ENCODE assay signal across 7 mouse cellular contexts in the genomic region with DNA sequence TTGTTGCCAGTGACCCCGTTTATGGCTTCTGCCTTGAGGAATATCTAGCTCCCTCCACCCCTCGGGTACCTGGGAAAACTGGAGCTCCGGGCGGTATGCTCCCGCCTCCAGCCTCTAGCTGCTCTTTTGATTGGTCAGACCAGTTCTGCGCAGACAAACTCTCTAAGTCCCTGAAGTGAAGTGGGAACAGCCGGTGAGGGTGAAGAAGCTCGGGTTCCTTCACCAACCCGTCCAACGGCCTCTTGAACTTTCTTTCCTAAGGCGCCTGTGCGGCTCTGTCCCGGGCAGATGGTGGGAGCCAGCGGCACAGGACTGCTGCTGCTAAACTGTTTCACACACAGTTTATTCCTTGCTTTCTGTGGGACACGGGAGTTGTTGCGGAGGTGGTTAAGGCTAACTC. TPM values are rescaled to one million over a fixed set of nuclear protein-coding genes. Genes with fewer than 3 reads are reported as not detected.
A peak's percentile ranks its signal among the peaks of the same experiment; 100 is the strongest.
DNase-seq lines count a peak whose midpoint lies in the region; ATAC-seq and TF ChIP-seq lines count a peak whose summit lies in the region.

No protein-coding gene starts in this region.

- H3K27me3 ChIP-seq in limb, embryonic 12.5 days = peaks cover 55% of the 10 kb centered on the region
- H3K27me3 ChIP-seq in midbrain, postnatal 0 days (ENCODE audit: insufficient read depth, low read length) = peaks cover 34% of the 10 kb centered on the region

- H3K9me3 ChIP-seq in limb, embryonic 12.5 days = no peaks in the 10 kb centered on the region
- no peaks in the 10 kb centered on the region for H3K9me3 ChIP-seq in midbrain, postnatal 0 days (ENCODE audit: low read length)

- 1% methylated on average over 16 of the region's 16 CpGs for WGBS in limb, embryonic 12.5 days
- 1% methylated on average over 16 of the region's 16 CpGs for WGBS in midbrain, postnatal 0 days

- H3K4me1 ChIP-seq in limb, embryonic 12.5 days (replicated peaks) = peaks cover 29% of the 10 kb centered on the region
- peaks cover 7% of the 10 kb centered on the region; the same call in 1 of the 2 replicates for H3K4me1 ChIP-seq in midbrain, postnatal 0 days (ENCODE audit: insufficient read depth, low read length)

- no peak for TF ChIP-seq CTCF in midbrain, postnatal 0 days (IDR thresholded peaks at IDR 0.05)

- peak; percentile 42 for DNase-seq in NIH3T3 (ENCODE audit: low read depth)
- peak; percentile 74 for DNase-seq in embryo, embryonic 10 days (ENCODE audit: low spot score)
- DNase-seq in heart, postnatal 4 days = peak; percentile 44
- peak; percentile 24 for DNase-seq in midbrain, postnatal 0 days (ENCODE audit: low spot score)
- DNase-seq in cerebellum, postnatal 10 days = no peak
- DNase-seq in cerebellum, adult 9-11 months = no peak

- no peaks in the 10 kb centered on the region for H3K36me3 ChIP-seq in limb, embryonic 12.5 days
- H3K36me3 ChIP-seq in midbrain, postnatal 0 days (ENCODE audit: insufficient read depth, low read length) = no peaks in the 10 kb centered on the region

- H3K4me2 ChIP-seq in limb, embryonic 12.5 days = peak overlapping the region; percentile 63
- peak overlapping the region; percentile 32 for H3K4me2 ChIP-seq in midbrain, postnatal 0 days (ENCODE audit: low read depth, low read length, poor library complexity, severe bottlenecking)

- H3K4me3 ChIP-seq in limb, embryonic 12.5 days (replicated peaks) = peak overlapping the region; percentile 34
- H3K4me3 ChIP-seq in midbrain, postnatal 0 days (ENCODE audit: low read depth, low read length) = peak overlapping the region; percentile 16; the same call in 1 of the 2 replicates

- no peak for ATAC-seq in limb, embryonic 12.5 days (ENCODE audit: insufficient number of reproducible peaks, insufficient read depth, low FRiP score, low TSS enrichment, low read depth)
- ATAC-seq in midbrain, postnatal 0 days (ENCODE audit: low FRiP score) = no peak

- H3K9ac ChIP-seq in limb, embryonic 12.5 days (replicated peaks) = no peak overlapping the region; the same call in 1 of the 2 replicates
- 0 out of 2 replicates have a peak overlapping the region, but pooled peaks have one; percentile 3 for H3K9ac ChIP-seq in midbrain, postnatal 0 days (replicated peaks; ENCODE audit: low read length, poor library complexity, severe bottlenecking)

- no peak overlapping the region for H3K27ac ChIP-seq in limb, embryonic 12.5 days
- H3K27ac ChIP-seq in midbrain, postnatal 0 days (ENCODE audit: low read depth, low read length) = no peak overlapping the region

RNA-seq across cellular contexts. Expression of a gene that starts 3.7 kb away (rescaled TPM):
- total RNA-seq in heart, postnatal 4 days (2021) = under 1 TPM; 0.55 to 0.72 TPM
- polyA plus RNA-seq in limb, embryonic 12.5 days (2016; fragmentation: Nextera tagmentation; extraction: Ambion mirVana) = 0.30 and 0.32 TPM in 2 replicates
- total RNA-seq in midbrain, postnatal 0 days (2014; rRNA removed) = 0.16 and 0.47 TPM in 2 replicates
- 1.4 and 1.6 TPM in 2 replicates for polyA plus RNA-seq in midbrain, postnatal 0 days (2015; fragmentation: Nextera tagmentation; extraction: Ambion mirVana)

RNA-seq across cellular contexts. Expression of a gene that starts 13.5 kb away (rescaled TPM):
- under 1 TPM; 0.26 to 0.68 TPM for total RNA-seq in heart, postnatal 4 days (2021)
- polyA plus RNA-seq in limb, embryonic 12.5 days (2016; fragmentation: Nextera tagmentation; extraction: Ambion mirVana) = 1.2 and 1.3 TPM in 2 replicates
- total RNA-seq in midbrain, postnatal 0 days (2014; rRNA removed) = 0.47 and 4.7 TPM in 2 replicates
- polyA plus RNA-seq in midbrain, postnatal 0 days (2015; fragmentation: Nextera tagmentation; extraction: Ambion mirVana) = 1.6 and 2.3 TPM in 2 replicates

RNA-seq across cellular contexts. Expression of a gene that starts 17.0 kb away (rescaled TPM):
- total RNA-seq in heart, postnatal 4 days (2021) = 100 to 1,000 TPM; 125 to 128 TPM
- 129 and 134 TPM in 2 replicates for polyA plus RNA-seq in limb, embryonic 12.5 days (2016; fragmentation: Nextera tagmentation; extraction: Ambion mirVana)
- 219 and 233 TPM in 2 replicates for total RNA-seq in midbrain, postnatal 0 days (2014; rRNA removed)
- 107 and 124 TPM in 2 replicates for polyA plus RNA-seq in midbrain, postnatal 0 days (2015; fragmentation: Nextera tagmentation; extraction: Ambion mirVana)

RNA-seq across cellular contexts. Expression of a gene that starts 20.1 kb away (rescaled TPM):
- 1 to 10 TPM; 5.6 to 6.0 TPM for total RNA-seq in heart, postnatal 4 days (2021)
- polyA plus RNA-seq in limb, embryonic 12.5 days (2016; fragmentation: Nextera tagmentation; extraction: Ambion mirVana) = 11.1 and 13.2 TPM in 2 replicates
- total RNA-seq in midbrain, postnatal 0 days (2014; rRNA removed) = 23.8 and 39.0 TPM in 2 replicates
- polyA plus RNA-seq in midbrain, postnatal 0 days (2015; fragmentation: Nextera tagmentation; extraction: Ambion mirVana) = 24.8 and 26.1 TPM in 2 replicates

RNA-seq across cellular contexts. Expression of a gene that starts 47.3 kb away (rescaled TPM):
- total RNA-seq in heart, postnatal 4 days (2021) = not detected
- polyA plus RNA-seq in limb, embryonic 12.5 days (2016; fragmentation: Nextera tagmentation; extraction: Ambion mirVana) = 0.71 and 0.86 TPM in 2 replicates
- not detected in 2 replicates for total RNA-seq in midbrain, postnatal 0 days (2014; rRNA removed)
- 0.23 TPM in 1 of 2 replicates, not detected in the other for polyA plus RNA-seq in midbrain, postnatal 0 days (2015; fragmentation: Nextera tagmentation; extraction: Ambion mirVana)

Comparison
In these comparisons a context has a peak if more than half of its experiments do, and no peak if none do; other contexts are left out.
1. DNase-seq: peak in NIH3T3 (single experiment), embryo, embryonic 10 days (single experiment), heart, postnatal 4 days (single experiment) and midbrain, postnatal 0 days (single experiment); none in cerebellum, postnatal 10 days (0 of 2) and cerebellum, adult 9-11 months (single experiment).